Mouse (Mus musculus): ENCODE results near the gene Slc25a34. TPM values are rescaled to one million over a fixed set of nuclear protein-coding genes. Genes with fewer than 3 reads are reported as not detected.

Slc25a34 gene
- total RNA-seq, 2 experiments from 2014 or later, result 3.2 TPM

DNA sequence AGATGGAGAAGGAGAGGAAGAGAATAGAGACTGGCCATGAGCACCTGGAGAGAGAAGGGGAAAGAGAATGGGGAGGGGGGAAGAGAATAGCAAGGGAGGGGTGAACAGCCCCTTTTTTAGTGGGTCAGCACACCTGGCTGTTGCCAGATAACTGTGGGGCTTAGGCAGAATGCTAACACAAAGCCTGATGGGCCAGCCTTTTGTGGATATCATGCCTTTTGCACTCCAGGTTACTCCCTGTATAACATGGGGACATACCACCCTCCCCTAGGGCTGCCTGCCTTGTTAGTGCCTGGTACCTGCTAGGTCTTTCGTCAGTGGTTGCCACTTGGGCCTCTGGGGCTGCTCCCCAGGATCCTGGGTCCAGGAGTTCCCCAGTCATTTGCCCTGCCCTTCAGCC lies 52.8 kb downstream of the Slc25a34 start:
- no peak for DNase-seq (ENCODE audit: extremely low spot score in 1 of 2, low spot score in 2 of 2)
- TF ChIP-seq CTCF (IDR thresholded peaks at IDR 0.05), result no peak
- intact Hi-C loops (cut with DNase I), result no loop called here
- H3K4me3 ChIP-seq, result no peak overlapping the region
- H3K27ac ChIP-seq, result no peak overlapping the region

DNA sequence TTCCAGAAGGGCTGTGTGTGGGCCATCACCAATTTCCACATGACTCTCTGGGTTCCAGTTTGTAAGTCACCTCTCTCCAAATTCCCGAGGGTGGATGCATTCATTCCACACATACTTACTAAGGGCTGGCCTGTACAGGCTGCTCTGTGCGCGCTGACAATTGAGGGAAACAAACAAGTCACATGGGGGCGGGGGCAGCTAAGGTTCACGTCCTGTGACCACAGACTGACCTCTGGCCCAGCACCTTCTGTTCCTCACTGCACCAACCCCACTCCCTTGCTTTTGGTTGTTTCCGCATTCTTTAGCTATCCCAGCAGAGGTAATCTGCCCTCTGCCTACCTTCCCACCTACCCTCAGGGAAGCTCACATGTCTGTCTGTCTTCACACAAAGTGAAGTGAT lies 53.6 kb downstream of the Slc25a34 start:
- Histone ChIP-seq H3K4me3 (no peak overlapping the region), H3K27ac (no peak overlapping the region; the same call in 1 of the 2 replicates)
- no peak for TF ChIP-seq CTCF (IDR thresholded peaks at IDR 0.05)
- intact Hi-C loops (cut with DNase I), result no loop called here
- DNase-seq (ENCODE audit: extremely low spot score in 1 of 2, low spot score in 2 of 2), result no peak

DNA sequence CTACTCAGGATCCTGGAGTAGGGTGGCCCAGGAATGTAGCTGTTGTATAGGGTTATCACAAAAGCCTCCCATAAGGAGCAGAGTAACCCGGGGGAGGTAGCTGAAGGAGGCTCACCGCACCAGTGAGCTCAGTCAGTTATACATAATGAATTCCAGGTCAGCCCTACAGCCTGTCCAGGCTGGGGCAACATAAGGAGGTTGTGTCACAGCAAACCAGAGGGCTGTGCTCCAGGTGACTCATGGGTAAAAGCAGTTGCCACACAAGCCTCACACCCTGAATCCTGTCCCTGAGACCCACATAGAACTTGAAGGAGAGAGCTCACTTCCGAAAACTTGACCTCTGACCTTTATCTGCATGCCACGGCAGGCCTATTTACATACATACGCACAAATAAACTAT lies 54.7 kb downstream of the Slc25a34 start:
- DNase-seq (ENCODE audit: extremely low spot score in 1 of 2, low spot score in 2 of 2), result no peak
- intact Hi-C loops (cut with DNase I), result no loop called here
- no peak for TF ChIP-seq CTCF (IDR thresholded peaks at IDR 0.05)
- no peak overlapping the region for H3K4me3 ChIP-seq
- H3K27ac ChIP-seq, result no peak overlapping the region

Other genes starting within 250 kb of the Slc25a34 start
- gene Clcnka, start 225.1 kb downstream of the Slc25a34 start, total RNA-seq (2021), result under 1 TPM in 1 of 2 experiments, not detected in 1; 0.36 TPM
- gene Clcnkb, start 207.8 kb downstream of the Slc25a34 start, total RNA-seq (2021), result not detected
- gene Hspb7, start 203.0 kb downstream of the Slc25a34 start, total RNA-seq (2021), result under 1 TPM; 0.40 to 0.57 TPM
- gene Srarp, start 187.7 kb downstream of the Slc25a34 start, total RNA-seq (2021), result 1 to 10 TPM; 3.8 to 4.2 TPM
- gene Zbtb17, start 179.2 kb downstream of the Slc25a34 start, total RNA-seq (2021), result 10 to 100 TPM; 45.3 to 46.4 TPM
- 10 to 100 TPM; 68.0 to 73.2 TPM for gene Spen, start 85.2 kb downstream of the Slc25a34 start, total RNA-seq (2021)
- gene Fblim1, start 17.7 kb downstream of the Slc25a34 start, total RNA-seq (2021), result 1 to 10 TPM in 1 of 2 experiments, under 1 TPM in 1; 0.75 to 1.1 TPM
- gene Tmem82, start 5.2 kb downstream of the Slc25a34 start, total RNA-seq (2021), result 1 to 10 TPM in 1 of 2 experiments, under 1 TPM in 1; 0.30 to 1.1 TPM
- gene Plekhm2, start 41.1 kb upstream of the Slc25a34 start, total RNA-seq (2021), result 10 to 100 TPM; 90.1 to 94.2 TPM
- gene Rsc1a1, start 61.8 kb upstream of the Slc25a34 start, total RNA-seq (2021), result 1 to 10 TPM; 1.1 to 1.2 TPM
- gene Ddi2, start 99.6 kb upstream of the Slc25a34 start, total RNA-seq (2021), result 10 to 100 TPM; 47.8 to 48.5 TPM
- 1 to 10 TPM; 2.0 to 2.7 TPM for gene Agmat, start 122.9 kb upstream of the Slc25a34 start, total RNA-seq (2021)
- gene Dnajc16, start 167.1 kb upstream of the Slc25a34 start, total RNA-seq (2021), result 10 to 100 TPM; 43.4 to 43.7 TPM
- gene Casp9, start 169.8 kb upstream of the Slc25a34 start, total RNA-seq (2021), result 10 to 100 TPM; 22.1 to 22.4 TPM
- gene Cela2a, start 202.3 kb upstream of the Slc25a34 start, total RNA-seq (2021), result not detected
- not detected for gene Ctrc, start 222.5 kb upstream of the Slc25a34 start, total RNA-seq (2021)